Mouse (Mus musculus) spleen, adult 12 weeks (tissue): ENCODE results near the gene Panx1.

Experiments
- DNase-seq: peaks from one replicate; pipeline ENCODE4 v3.0.0; 2022; ENCODE audit warnings: low spot score

Panx1 gene

GRCm38 (mm10) chr9:14970805-14971525 is 74.3 kb downstream of the Panx1 start:
- DNase-seq, result no peak

DNA sequence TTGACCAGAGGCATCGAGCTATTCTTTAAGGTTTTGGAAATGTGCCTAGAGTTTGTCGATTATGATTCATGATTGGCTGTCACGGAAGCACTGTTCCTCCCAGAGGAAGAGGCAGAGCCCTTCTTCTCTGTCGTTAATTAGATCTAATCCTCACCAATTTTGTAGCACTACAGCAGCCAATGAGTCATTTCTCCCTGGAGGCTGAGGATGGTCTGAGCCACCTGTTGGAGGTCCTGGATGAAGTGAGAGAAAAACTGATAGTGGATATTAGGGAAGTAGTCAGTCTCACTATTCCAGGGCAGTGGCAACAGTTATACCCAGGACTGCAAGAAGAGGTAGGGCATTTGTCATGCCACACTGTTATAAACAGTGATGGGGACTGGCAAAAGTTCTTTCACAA is 75.1 kb downstream of the Panx1 start:
- DNase-seq, result no peak

- DNase-seq, result no peak
Observed at GRCm38 (mm10) chr9:14967598-14967997, 77.7 kb downstream of the Panx1 start.

DNA sequence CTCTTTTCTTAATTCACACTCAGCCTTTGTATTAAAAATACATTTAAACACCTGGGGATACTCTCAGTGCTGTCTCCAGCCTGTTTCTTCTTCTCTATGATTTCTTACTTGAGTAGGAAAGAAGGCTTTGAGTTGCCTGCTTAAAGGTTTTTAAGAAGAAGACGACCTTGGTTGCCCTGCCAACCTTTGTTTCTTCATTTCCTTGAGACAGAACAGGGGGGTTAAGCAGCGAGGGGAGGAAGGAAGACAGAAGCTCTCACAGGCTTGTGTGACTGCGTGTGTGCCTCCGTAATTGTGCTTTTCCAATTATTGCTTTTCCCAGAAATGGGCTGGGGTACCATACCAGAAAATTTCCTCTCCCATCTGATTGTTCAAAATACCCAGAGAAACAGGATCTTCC is 78.5 kb downstream of the Panx1 start:
- DNase-seq, result no peak

DNA sequence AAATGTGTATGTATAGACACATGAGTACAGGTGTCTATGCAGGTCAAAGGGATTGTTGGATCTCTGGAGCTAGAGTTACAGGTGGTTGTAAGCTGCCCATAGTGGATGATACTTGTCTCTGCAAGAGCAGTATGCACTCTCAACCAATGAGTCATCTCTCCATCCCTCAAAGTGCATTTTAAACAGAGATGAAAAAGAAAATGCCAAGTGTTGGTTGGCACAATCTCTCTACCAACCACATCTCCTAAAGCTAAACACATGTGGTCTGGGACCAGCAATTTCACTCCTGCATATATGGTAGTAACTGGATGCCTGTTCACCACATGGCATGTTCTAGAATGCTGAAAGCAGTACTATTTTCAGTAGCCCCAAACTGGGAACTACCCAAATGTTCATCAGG is 79.9 kb downstream of the Panx1 start:
- no peak for DNase-seq

GRCm38 (mm10) chr9:14962769-14963168 is 82.5 kb downstream of the Panx1 start:
- no peak for DNase-seq

GRCm38 (mm10) chr9:14954659-14955058 is 90.6 kb downstream of the Panx1 start:
- no peak for DNase-seq
